In genomic region chr8:111055661-111056060, GRCm38 (mm10) we compare ENCODE assay signal across 10 mouse cellular contexts. TPM values are rescaled to one million over a fixed set of nuclear protein-coding genes. Genes with fewer than 3 reads are reported as not detected.
DNase-seq lines count a peak whose midpoint lies in the region; ATAC-seq and TF ChIP-seq lines count a peak whose summit lies in the region.
"Had no signal": no experiment of that assay in that cellular context is flagged by ENCODE, and none has a peak within 500 bp of the region (broad histone marks: within the 10 kb centered on the region; RNA-seq: fewer than 3 reads in every experiment).

No protein-coding gene starts in this region.

- no peak overlapping the region for H3K4me2 ChIP-seq in kidney, postnatal 0 days (ENCODE audit: low read length)
- no peak overlapping the region for H3K4me2 ChIP-seq in forebrain, embryonic 11.5 days (ENCODE audit: low read depth, low read length, severe bottlenecking)
- H3K4me2 ChIP-seq in liver, embryonic 12.5 days = peak overlapping the region; percentile 99
- H3K4me2 ChIP-seq in stomach, embryonic 16.5 days (ENCODE audit: low read depth, low read length) = 0 out of 2 replicates have a peak overlapping the region, but pooled peaks have one; percentile 11

- WGBS in kidney, postnatal 0 days = 61% methylated on average over 2 of the region's 2 CpGs
- WGBS in forebrain, embryonic 11.5 days = 70% methylated on average over 2 of the region's 2 CpGs
- 61% methylated on average over 2 of the region's 2 CpGs for WGBS in liver, embryonic 12.5 days (ENCODE audit: insufficient replicate concordance)
- WGBS in stomach, embryonic 16.5 days = 58% methylated on average over 2 of the region's 2 CpGs

- 0 out of 2 replicates have a peak, but pooled peaks have one; percentile 19 for ATAC-seq in kidney, postnatal 0 days (replicated peaks; ENCODE audit: low FRiP score, low read depth)
- peak; percentile 28 for ATAC-seq in forebrain, embryonic 11.5 days (replicated peaks; ENCODE audit: low FRiP score)
- peak; percentile 53 for ATAC-seq in liver, embryonic 12.5 days
- no peak for ATAC-seq in stomach, embryonic 16.5 days (ENCODE audit: insufficient read depth, low FRiP score)

- no peak overlapping the region for H3K9ac ChIP-seq in kidney, postnatal 0 days (ENCODE audit: low read depth, low read length)
- H3K9ac ChIP-seq in forebrain, embryonic 11.5 days (ENCODE audit: low read length) = no peak overlapping the region
- 0 out of 2 replicates have a peak overlapping the region, but pooled peaks have one; percentile 7 for H3K9ac ChIP-seq in liver, embryonic 12.5 days
- no peak overlapping the region for H3K9ac ChIP-seq in stomach, embryonic 16.5 days (ENCODE audit: low read length)

- peaks cover 45% of the 10 kb centered on the region for H3K36me3 ChIP-seq in kidney, postnatal 0 days (ENCODE audit: insufficient read depth, low read length)
- H3K36me3 ChIP-seq in forebrain, embryonic 11.5 days (ENCODE audit: control insufficient read depth, insufficient read depth, low read length) = peaks cover 29% of the 10 kb centered on the region
- H3K36me3 ChIP-seq in liver, embryonic 12.5 days = peaks cover 64% of the 10 kb centered on the region
- peaks cover 32% of the 10 kb centered on the region for H3K36me3 ChIP-seq in stomach, embryonic 16.5 days (ENCODE audit: control insufficient read depth, insufficient read depth, low read length)

- TF ChIP-seq CTCF in kidney, postnatal 0 days (IDR thresholded peaks at IDR 0.05; ENCODE audit: low read depth) = no peak

- H3K27ac ChIP-seq in kidney, postnatal 0 days = no peak overlapping the region
- H3K27ac ChIP-seq in forebrain, embryonic 11.5 days (ENCODE audit: low read depth, low read length) = no peak overlapping the region
- peak overlapping the region; percentile 74 for H3K27ac ChIP-seq in liver, embryonic 12.5 days
- H3K27ac ChIP-seq in stomach, embryonic 16.5 days (ENCODE audit: low read length) = no peak overlapping the region

- DNase-seq in kidney, postnatal 0 days (ENCODE audit: low spot score) = no peak
- no peak for DNase-seq in kidney, postnatal 14 days
- DNase-seq in forebrain, embryonic 11.5 days (ENCODE audit: low spot score) = no peak
- no peak for DNase-seq in thymus, postnatal 36 days
- no peak for DNase-seq in adrenal gland, adult 2 months

- H3K4me1 ChIP-seq in kidney, postnatal 0 days (replicated peaks; ENCODE audit: insufficient read depth, low read length) = peaks cover 3% of the 10 kb centered on the region; the same call in 1 of the 2 replicates
- peaks cover 9% of the 10 kb centered on the region for H3K4me1 ChIP-seq in forebrain, embryonic 11.5 days (replicated peaks; ENCODE audit: control insufficient read depth, insufficient read depth, low read length)
- peaks cover 54% of the 10 kb centered on the region for H3K4me1 ChIP-seq in liver, embryonic 12.5 days
- peaks cover 11% of the 10 kb centered on the region for H3K4me1 ChIP-seq in stomach, embryonic 16.5 days (ENCODE audit: control insufficient read depth, insufficient read depth, low read length)

- H3K4me3 ChIP-seq in kidney, postnatal 0 days (replicated peaks; ENCODE audit: low read depth, low read length) = no peak overlapping the region
- H3K4me3 ChIP-seq in forebrain, embryonic 11.5 days (ENCODE audit: low read depth, low read length) = peak overlapping the region; percentile 97; the same call in 1 of the 2 replicates
- H3K4me3 ChIP-seq in liver, embryonic 12.5 days = peak overlapping the region; percentile 77
- H3K4me3 ChIP-seq in stomach, embryonic 16.5 days (replicated peaks; ENCODE audit: low read length) = 0 out of 2 replicates have a peak overlapping the region, but pooled peaks have one; percentile 94

- H3K27me3 ChIP-seq in kidney, postnatal 0 days (ENCODE audit: insufficient read depth, low read length) = no peaks in the 10 kb centered on the region
- no peaks in the 10 kb centered on the region for H3K27me3 ChIP-seq in forebrain, embryonic 11.5 days (ENCODE audit: control insufficient read depth, insufficient read depth, low read length)
- H3K27me3 ChIP-seq in liver, embryonic 12.5 days (replicated peaks) = no peaks in the 10 kb centered on the region
- no peaks in the 10 kb centered on the region for H3K27me3 ChIP-seq in stomach, embryonic 16.5 days (ENCODE audit: control insufficient read depth, insufficient read depth, low read length)

- H3K9me3 ChIP-seq in kidney, postnatal 0 days (replicated peaks; ENCODE audit: low read length) = no peaks in the 10 kb centered on the region
- no peaks in the 10 kb centered on the region for H3K9me3 ChIP-seq in forebrain, embryonic 11.5 days (ENCODE audit: control insufficient read depth, low read length)
- H3K9me3 ChIP-seq in liver, embryonic 12.5 days (replicated peaks) = no peaks in the 10 kb centered on the region
- no peaks in the 10 kb centered on the region for H3K9me3 ChIP-seq in stomach, embryonic 16.5 days (replicated peaks; ENCODE audit: control insufficient read depth, low read length)

RNA-seq across cellular contexts. Expression of gene Exosc6, which starts 0.5 kb away (rescaled TPM):
- polyA plus RNA-seq in kidney, postnatal 0 days (2015; fragmentation: Nextera tagmentation; extraction: Ambion mirVana) = 29.8 and 37.6 TPM in 2 replicates
- polyA plus RNA-seq in forebrain, embryonic 11.5 days (2014; fragmentation: Nextera tagmentation; extraction: Ambion mirVana) = 10.8 and 13.1 TPM in 2 replicates
- 23.2 and 25.6 TPM in 2 replicates for polyA plus RNA-seq in liver, embryonic 12.5 days (2016; fragmentation: Nextera tagmentation; extraction: Ambion mirVana)
- not detected in 2 replicates for polyA plus RNA-seq in stomach, embryonic 16.5 days (2015; fragmentation: Nextera tagmentation; extraction: Ambion mirVana)
- not detected for total RNA-seq in adrenal gland, adult 2 months (2021)
- 43.3 and 51.4 TPM in 2 replicates for polyA plus RNA-seq in adrenal gland, adult 2 months (2012; rRNA removed)
- total RNA-seq: gastrocnemius, postnatal 14 days; layer of hippocampus, adult 2 months had no signal

RNA-seq across cellular contexts. Expression of gene Aars, which starts 22.7 kb away (rescaled TPM):
- polyA plus RNA-seq in kidney, postnatal 0 days (2015; fragmentation: Nextera tagmentation; extraction: Ambion mirVana) = 39.6 and 42.2 TPM in 2 replicates
- polyA plus RNA-seq in forebrain, embryonic 11.5 days (2014; fragmentation: Nextera tagmentation; extraction: Ambion mirVana) = 79.0 and 91.7 TPM in 2 replicates
- 82.8 and 84.2 TPM in 2 replicates for polyA plus RNA-seq in liver, embryonic 12.5 days (2016; fragmentation: Nextera tagmentation; extraction: Ambion mirVana)
- polyA plus RNA-seq in stomach, embryonic 16.5 days (2015; fragmentation: Nextera tagmentation; extraction: Ambion mirVana) = 49.3 and 56.1 TPM in 2 replicates
- total RNA-seq in adrenal gland, adult 2 months (2021) = 100 to 1,000 TPM; 112 to 155 TPM
- 31.8 and 37.4 TPM in 2 replicates for polyA plus RNA-seq in adrenal gland, adult 2 months (2012; rRNA removed)

RNA-seq across cellular contexts. Expression of gene Ddx19b, which starts 24.1 kb away (rescaled TPM):
- polyA plus RNA-seq in kidney, postnatal 0 days (2015; fragmentation: Nextera tagmentation; extraction: Ambion mirVana) = 4.4 and 4.8 TPM in 2 replicates
- 9.9 and 10.2 TPM in 2 replicates for polyA plus RNA-seq in forebrain, embryonic 11.5 days (2014; fragmentation: Nextera tagmentation; extraction: Ambion mirVana)
- polyA plus RNA-seq in liver, embryonic 12.5 days (2016; fragmentation: Nextera tagmentation; extraction: Ambion mirVana) = 4.5 and 4.9 TPM in 2 replicates
- polyA plus RNA-seq in stomach, embryonic 16.5 days (2015; fragmentation: Nextera tagmentation; extraction: Ambion mirVana) = 6.9 and 7.9 TPM in 2 replicates
- 10 to 100 TPM in 1 of 2 experiments, 1 to 10 TPM in 1; 8.1 to 11.1 TPM for total RNA-seq in adrenal gland, adult 2 months (2021)
- polyA plus RNA-seq in adrenal gland, adult 2 months (2012; rRNA removed) = 0.96 and 1.3 TPM in 2 replicates

RNA-seq across cellular contexts. Expression of gene Clec18a, which starts 36.6 kb away (rescaled TPM):
- polyA plus RNA-seq in kidney, postnatal 0 days (2015; fragmentation: Nextera tagmentation; extraction: Ambion mirVana) = 76.6 and 89.9 TPM in 2 replicates
- polyA plus RNA-seq in forebrain, embryonic 11.5 days (2014; fragmentation: Nextera tagmentation; extraction: Ambion mirVana) = 0.36 and 0.49 TPM in 2 replicates
- not detected in 2 replicates for polyA plus RNA-seq in liver, embryonic 12.5 days (2016; fragmentation: Nextera tagmentation; extraction: Ambion mirVana)
- polyA plus RNA-seq in stomach, embryonic 16.5 days (2015; fragmentation: Nextera tagmentation; extraction: Ambion mirVana) = not detected in 2 replicates
- total RNA-seq in adrenal gland, adult 2 months (2021) = under 1 TPM in 1 of 2 experiments, not detected in 1; 0.14 TPM
- 0.04 and 0.11 TPM in 2 replicates for polyA plus RNA-seq in adrenal gland, adult 2 months (2012; rRNA removed)
- polyA plus RNA-seq: spleen, adult 2 months had no signal

RNA-seq across cellular contexts. Expression of gene Pdpr, which starts 38.8 kb away (rescaled TPM):
- 8.5 and 9.7 TPM in 2 replicates for polyA plus RNA-seq in kidney, postnatal 0 days (2015; fragmentation: Nextera tagmentation; extraction: Ambion mirVana)
- 7.4 and 8.5 TPM in 2 replicates for polyA plus RNA-seq in forebrain, embryonic 11.5 days (2014; fragmentation: Nextera tagmentation; extraction: Ambion mirVana)
- polyA plus RNA-seq in liver, embryonic 12.5 days (2016; fragmentation: Nextera tagmentation; extraction: Ambion mirVana) = 5.1 and 5.5 TPM in 2 replicates
- 9.7 and 10.8 TPM in 2 replicates for polyA plus RNA-seq in stomach, embryonic 16.5 days (2015; fragmentation: Nextera tagmentation; extraction: Ambion mirVana)
- 10 to 100 TPM; 34.7 to 37.1 TPM for total RNA-seq in adrenal gland, adult 2 months (2021)
- 17.4 and 19.1 TPM in 2 replicates for polyA plus RNA-seq in adrenal gland, adult 2 months (2012; rRNA removed)

Comparison
In these comparisons a context has a peak if more than half of its experiments do, and no peak if none do; other contexts are left out.
1. H3K4me2 ChIP-seq: peak in liver, embryonic 12.5 days (single experiment) and stomach, embryonic 16.5 days (single experiment); none in kidney, postnatal 0 days (single experiment) and forebrain, embryonic 11.5 days (single experiment).
2. RNA of gene Exosc6, which starts 0.5 kb away (polyA plus RNA-seq): 43.3 to 51.4 TPM in adrenal gland, adult 2 months, 29.8 to 37.6 TPM in kidney, postnatal 0 days, 23.2 to 25.6 TPM in liver, embryonic 12.5 days and 10.8 to 13.1 TPM in forebrain, embryonic 11.5 days; not detected in stomach, embryonic 16.5 days; every median in the first group is over 10 times any median in the second.